Mouse (Mus musculus): ENCODE results near the gene Fam173b.

Gene Fam173b

DNA sequence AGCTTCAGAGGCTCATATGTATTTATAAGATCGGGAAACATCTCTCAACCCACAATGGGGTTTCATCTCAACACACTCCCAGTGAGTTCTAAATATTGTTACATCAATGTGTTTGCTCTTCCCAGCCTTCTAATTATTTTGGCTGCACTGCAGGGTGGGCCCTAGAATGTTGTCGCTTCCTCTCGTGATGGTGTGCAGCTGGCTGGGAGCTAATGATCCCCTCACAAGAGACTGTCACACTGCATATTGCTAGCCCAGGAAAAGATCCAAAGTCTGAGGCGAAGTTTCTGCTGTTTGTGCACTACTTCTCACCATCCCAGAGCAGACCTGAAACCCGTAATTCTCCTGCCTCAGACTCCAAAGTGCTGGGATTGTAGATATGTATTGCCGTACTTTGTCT is 45.6 kb downstream of the Fam173b start:
- DNase-seq: no peak

GRCm38 (mm10) chr15:31647851-31648569 is 46.4 kb downstream of the Fam173b start:
- no peak for DNase-seq

- DNase-seq: no peak
Observed at GRCm38 (mm10) chr15:31649691-31650090, 48.0 kb downstream of the Fam173b start.

DNA sequence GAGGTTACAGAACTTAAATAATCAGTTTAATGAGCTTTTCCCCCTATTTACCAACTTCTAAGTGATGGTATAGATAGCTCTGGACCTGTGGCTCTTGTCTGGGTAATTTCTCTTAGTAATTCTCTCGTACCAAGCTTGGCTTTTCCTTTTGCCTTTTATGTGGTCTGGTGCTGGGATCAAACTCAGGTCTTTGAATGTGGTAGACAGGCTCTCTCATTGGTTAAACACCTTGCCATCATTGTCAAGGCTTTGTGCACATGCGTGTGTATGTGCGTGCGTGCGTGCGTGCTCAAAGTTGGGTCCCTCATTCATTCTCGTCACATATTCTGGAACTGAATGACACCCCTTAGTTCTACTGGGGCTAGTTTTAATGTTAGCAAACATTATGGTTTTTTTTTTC is 49.2 kb downstream of the Fam173b start:
- DNase-seq: no peak

- DNase-seq: no peak
Observed at GRCm38 (mm10) chr15:31660133-31660795, 58.6 kb downstream of the Fam173b start.

- DNase-seq: no peak
Observed at GRCm38 (mm10) chr15:31660844-31661243, 59.2 kb downstream of the Fam173b start.

DNA sequence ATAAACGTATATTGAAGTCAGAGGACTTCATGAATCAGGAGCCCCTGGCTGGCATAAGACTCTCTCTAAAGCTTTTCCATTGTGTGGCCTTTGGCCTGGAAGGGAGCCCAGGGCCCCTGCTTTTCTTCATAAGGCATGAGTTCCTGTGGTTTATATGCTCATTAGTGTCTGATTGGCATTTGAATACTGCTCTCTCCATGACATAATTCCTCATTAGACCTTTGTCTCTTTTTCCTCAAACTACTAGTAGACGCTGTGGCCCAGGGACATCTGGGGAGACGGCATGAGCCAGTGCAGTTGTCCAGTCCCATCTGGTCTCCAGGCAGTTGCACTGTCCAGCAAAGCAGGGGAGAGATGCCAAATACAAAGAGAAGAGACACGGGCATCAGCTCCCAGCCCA is 60.1 kb downstream of the Fam173b start:
- no peak for DNase-seq

GRCm38 (mm10) chr15:31663074-31663473 is 61.4 kb downstream of the Fam173b start:
- no peak for DNase-seq
